Mouse (Mus musculus) neural tube, embryonic 14.5 days (tissue): ENCODE measurements around the gene Tmem63c. TPM values are rescaled to one million over a fixed set of nuclear protein-coding genes. Genes with fewer than 3 reads are reported as not detected.

Experiments used
- ATAC-seq: fragments of 200-750 bp; cut with Nextera tagmentation; 2 replicates; pipeline ENCODE4 v1.8.0; 2017; ENCODE audit warnings: low read depth, mild to moderate bottlenecking, moderate TSS enrichment, moderate library complexity
- H3K27ac ChIP-seq: fragments of 300-500 bp; sonication (generic); 2 replicates; pipeline ENCODE4 v1.5.1; 2014; ENCODE audit warnings: low read depth, mild to moderate bottlenecking, control low read depth, low read length, moderate library complexity, mixed read lengths
- H3K27me3 ChIP-seq: fragments of 300-500 bp; sonication (generic); 2 replicates; pipeline ENCODE4 v1.6.1; 2014; ENCODE audit warnings: low read length; ENCODE audit not compliant: control insufficient read depth, insufficient read depth
- H3K36me3 ChIP-seq: fragments of 300-500 bp; sonication (generic); 2 replicates; pipeline ENCODE4 v1.6.1; 2014; ENCODE audit warnings: low read length, mixed read lengths; ENCODE audit not compliant: control insufficient read depth, insufficient read depth
- H3K4me1 ChIP-seq: fragments of 300-500 bp; sonication (generic); 2 replicates; pipeline ENCODE4 v1.6.1; 2014; ENCODE audit warnings: low read length; ENCODE audit not compliant: control insufficient read depth, insufficient read depth
- H3K4me2 ChIP-seq: fragments of 300-500 bp; sonication (generic); 2 replicates; pipeline ENCODE4 v1.6.1; 2014; ENCODE audit warnings: mild to moderate bottlenecking, low read depth, low read length, control low read depth
- H3K4me3 ChIP-seq: fragments of 300-500 bp; sonication (generic); 2 replicates; pipeline ENCODE4 v1.5.1; 2014; ENCODE audit warnings: low read depth, low read length, control low read depth, mixed read lengths
- H3K9ac ChIP-seq: fragments of 300-500 bp; sonication (generic); replicated peaks from 2 replicates; pipeline ENCODE4 v1.6.1; 2014; ENCODE audit warnings: low read depth, mild to moderate bottlenecking, control low read depth, low read length, mixed read lengths
- H3K9me3 ChIP-seq: fragments of 300-500 bp; sonication (generic); 2 replicates; pipeline ENCODE4 v1.6.1; 2016; ENCODE audit warnings: low read length; ENCODE audit not compliant: control insufficient read depth
- WGBS: fragments of 180-500 bp; shearing (Covaris S2); extraction: QIAGEN DNeasy Blood & Tissue Kit; methylation state at CpG from one replicate; pipeline ENCODE4 v1.1.7; 2014; 5-methylcytosine and 5-hydroxymethylcytosine counted together
- polyA plus RNA-seq: library from polyadenylated mRNA; unstranded; fragments of >200 nt; fragmentation: Nextera tagmentation; extraction: Ambion mirVana; gene quantifications from 2 replicates; pipeline ENCODE4 v1.2.1, GENCODE M21; 2014

The Tmem63c gene
- polyA plus RNA-seq, 1 experiment from 2014 or later, result 15.8 TPM

- Histone ChIP-seq H3K4me3 (no peak overlapping the region), H3K4me1 (no peaks in the 10 kb centered on the region), H3K27me3 (no peaks in the 10 kb centered on the region), H3K9ac (no peak overlapping the region), H3K4me2 (no peak overlapping the region), H3K36me3 (no peaks in the 10 kb centered on the region), H3K27ac (no peak overlapping the region), H3K9me3 (no peaks in the 10 kb centered on the region)
- no peak for ATAC-seq
- WGBS, result 54% methylated on average over 3 of the region's 3 CpGs
Observed at GRCm38 (mm10) chr12:87017041-87017440, 4.1 kb upstream of the Tmem63c start.

- Histone ChIP-seq H3K27me3 (no peaks in the 10 kb centered on the region), H3K4me2 (no peak overlapping the region), H3K4me1 (no peaks in the 10 kb centered on the region), H3K36me3 (no peaks in the 10 kb centered on the region), H3K9ac (no peak overlapping the region), H3K27ac (no peak overlapping the region), H3K4me3 (no peak overlapping the region), H3K9me3 (no peaks in the 10 kb centered on the region)
- no peak for ATAC-seq
- 92% methylated on average over 2 of the region's 2 CpGs for WGBS
Observed at GRCm38 (mm10) chr12:87018756-87019155, 2.4 kb upstream of the Tmem63c start.

GRCm38 (mm10) chr12:87022006-87022405 lies 866 bp downstream of the Tmem63c start:
- no peak overlapping the region for H3K4me2 ChIP-seq
- H3K4me1 ChIP-seq, result 0 out of 2 replicates have a peak, but pooled peaks cover 3% of the 10 kb centered on the region
- H3K27ac ChIP-seq, result no peak overlapping the region
- no peak overlapping the region for H3K4me3 ChIP-seq
- H3K36me3 ChIP-seq, result no peaks in the 10 kb centered on the region
- no peaks in the 10 kb centered on the region for H3K9me3 ChIP-seq
- WGBS, result 81% methylated on average over 2 of the region's 2 CpGs
- H3K27me3 ChIP-seq, result no peaks in the 10 kb centered on the region
- no peak overlapping the region for H3K9ac ChIP-seq
- no peak for ATAC-seq

- no peak overlapping the region for H3K27ac ChIP-seq
- no peaks in the 10 kb centered on the region for H3K9me3 ChIP-seq
- H3K36me3 ChIP-seq, result no peaks in the 10 kb centered on the region
- no peaks in the 10 kb centered on the region for H3K27me3 ChIP-seq
- H3K4me2 ChIP-seq, result no peak overlapping the region
- 78% methylated on average over 3 of the region's 3 CpGs for WGBS
- H3K4me1 ChIP-seq, result 0 out of 2 replicates have a peak, but pooled peaks cover 3% of the 10 kb centered on the region
- H3K9ac ChIP-seq, result no peak overlapping the region
- H3K4me3 ChIP-seq, result no peak overlapping the region
- no peak for ATAC-seq
Observed at GRCm38 (mm10) chr12:87023456-87023855, 2.3 kb downstream of the Tmem63c start.

- H3K4me1 ChIP-seq, result 0 out of 2 replicates have a peak, but pooled peaks cover 3% of the 10 kb centered on the region
- 3% methylated on average over 30 of the region's 30 CpGs for WGBS
- H3K4me3 ChIP-seq, result peak overlapping the region; percentile 49
- H3K9me3 ChIP-seq, result no peaks in the 10 kb centered on the region
- no peaks in the 10 kb centered on the region for H3K36me3 ChIP-seq
- ATAC-seq, result peak; percentile 86
- peak overlapping the region; percentile 76 for H3K4me2 ChIP-seq
- H3K27ac ChIP-seq, result peak overlapping the region; percentile 78
- peak overlapping the region; percentile 69 for H3K9ac ChIP-seq
- H3K27me3 ChIP-seq, result no peaks in the 10 kb centered on the region
Observed at GRCm38 (mm10) chr12:87026109-87026870, 5.2 kb downstream of the Tmem63c start.

- 15% methylated on average over 8 of the region's 8 CpGs for WGBS
- no peak for ATAC-seq
Observed at GRCm38 (mm10) chr12:87026871-87027240, 5.7 kb downstream of the Tmem63c start.

GRCm38 (mm10) chr12:87027391-87027790 lies 6.3 kb downstream of the Tmem63c start:
- Histone ChIP-seq H3K4me1 (0 out of 2 replicates have a peak, but pooled peaks cover 3% of the 10 kb centered on the region), H3K27ac (no peak overlapping the region), H3K27me3 (no peaks in the 10 kb centered on the region), H3K9me3 (no peaks in the 10 kb centered on the region), H3K4me2 (peak overlapping the region; percentile 76), H3K9ac (peak overlapping the region; percentile 69; the same call in 1 of the 2 replicates), H3K4me3 (peak overlapping the region; percentile 49), H3K36me3 (no peaks in the 10 kb centered on the region)
- 63% methylated on average over 5 of the region's 5 CpGs for WGBS
- ATAC-seq, result no peak

More at GRCm38 (mm10) chr12:87026871-87027240, 5.7 kb downstream of the Tmem63c start:
- Histone ChIP-seq H3K27ac (peak overlapping the region; percentile 78), H3K4me2 (peak overlapping the region; percentile 76), H3K9me3 (no peaks in the 10 kb centered on the region), H3K4me1 (0 out of 2 replicates have a peak, but pooled peaks cover 3% of the 10 kb centered on the region), H3K27me3 (no peaks in the 10 kb centered on the region), H3K9ac (peak overlapping the region; percentile 69), H3K36me3 (no peaks in the 10 kb centered on the region), H3K4me3 (peak overlapping the region; percentile 49)

GRCm38 (mm10) chr12:87028068-87028467 lies 6.9 kb downstream of the Tmem63c start:
- Histone ChIP-seq H3K27me3 (no peaks in the 10 kb centered on the region), H3K4me1 (0 out of 2 replicates have a peak, but pooled peaks cover 3% of the 10 kb centered on the region), H3K9me3 (no peaks in the 10 kb centered on the region), H3K4me3 (no peak overlapping the region), H3K27ac (no peak overlapping the region), H3K36me3 (no peaks in the 10 kb centered on the region), H3K9ac (no peak overlapping the region), H3K4me2 (peak overlapping the region; percentile 76; the same call in 1 of the 2 replicates)
- ATAC-seq, result no peak
- WGBS, result 68% methylated on average over 2 of the region's 2 CpGs

- Histone ChIP-seq H3K27me3 (no peaks in the 10 kb centered on the region), H3K27ac (no peak overlapping the region), H3K4me2 (no peak overlapping the region), H3K9ac (no peak overlapping the region), H3K4me1 (0 out of 2 replicates have a peak, but pooled peaks cover 3% of the 10 kb centered on the region), H3K9me3 (no peaks in the 10 kb centered on the region), H3K4me3 (no peak overlapping the region), H3K36me3 (no peaks in the 10 kb centered on the region)
- 71% methylated on average over 5 of the region's 5 CpGs for WGBS
- no peak for ATAC-seq
Observed at GRCm38 (mm10) chr12:87029251-87029976, 8.3 kb downstream of the Tmem63c start.
